Mouse (Mus musculus) forebrain, postnatal 0 days (tissue): Measurements from ENCODE around the gene Ninl. TPM values are rescaled to one million over a fixed set of nuclear protein-coding genes. Genes with fewer than 3 reads are reported as not detected.

Experiments
- ATAC-seq: fragments of 200-750 bp; cut with Nextera tagmentation; 2 replicates; pipeline ENCODE4 v1.8.0; 2017; ENCODE audit warnings: mild to moderate bottlenecking, moderate library complexity
- DNase-seq: peaks from one replicate; pipeline ENCODE4 v3.0.0-alpha.2; 2015
- H3K27ac ChIP-seq: fragments of 300-500 bp; sonication (generic); 2 replicates; pipeline ENCODE4 v1.5.1; 2014; ENCODE audit warnings: low read depth, mild to moderate bottlenecking, antibody characterized with exemption, low read length, moderate library complexity, mixed read lengths
- H3K27me3 ChIP-seq: fragments of 300-500 bp; sonication (generic); 2 replicates; pipeline ENCODE4 v1.6.1; 2014; ENCODE audit warnings: mild to moderate bottlenecking, low read length, mixed read lengths; ENCODE audit not compliant: insufficient read depth
- H3K36me3 ChIP-seq: fragments of 300-500 bp; sonication (generic); 2 replicates; pipeline ENCODE4 v1.6.1; 2014; ENCODE audit warnings: mild to moderate bottlenecking, moderate library complexity; ENCODE audit not compliant: insufficient read depth
- H3K4me1 ChIP-seq: fragments of 300-500 bp; sonication (generic); 2 replicates; pipeline ENCODE4 v1.6.1; 2014; ENCODE audit warnings: antibody characterized with exemption; ENCODE audit not compliant: insufficient read depth
- H3K4me2 ChIP-seq: fragments of 300-500 bp; sonication (generic); 2 replicates; pipeline ENCODE4 v1.6.1; 2014; ENCODE audit warnings: low read depth, mild to moderate bottlenecking, moderate library complexity
- H3K4me3 ChIP-seq: fragments of 300-500 bp; sonication (generic); 2 replicates; pipeline ENCODE4 v1.5.1; 2014; ENCODE audit warnings: low read depth, low read length, mixed read lengths
- H3K9ac ChIP-seq: fragments of 300-500 bp; sonication (generic); 2 replicates; pipeline ENCODE4 v1.6.1; 2014; ENCODE audit warnings: mild to moderate bottlenecking
- H3K9me3 ChIP-seq: fragments of 300-500 bp; sonication (generic); 2 replicates; pipeline ENCODE4 v1.6.1; 2016; ENCODE audit warnings: low read length
- CTCF ChIP-seq: sonication (generic); IDR thresholded peaks from 2 replicates; pipeline ENCODE4 v1.5.1; 2016; ENCODE audit warnings: antibody characterized with exemption, control low read depth, low read depth
- WGBS: fragments of 180-500 bp; shearing (Covaris S2); extraction: QIAGEN DNeasy Blood & Tissue Kit; methylation state at CpG from one replicate; pipeline ENCODE4 v1.1.7; 2014; 5-methylcytosine and 5-hydroxymethylcytosine counted together
- polyA plus RNA-seq: library from polyadenylated mRNA; unstranded; fragments of >200 nt; fragmentation: Nextera tagmentation; extraction: Ambion mirVana; gene quantifications from 2 replicates; pipeline ENCODE4 v1.2.1, GENCODE M21; 2015
- total RNA-seq: library from RNA; depleted of rRNA; stranded (reverse); fragments of >200 nt; gene quantifications from 2 replicates; pipeline ENCODE4 v1.2.3, GENCODE M21; 2014

The Ninl gene
- total and polyA plus RNA-seq, 2 experiments from 2014 or later: 4.7 to 14.9 TPM

DNA sequence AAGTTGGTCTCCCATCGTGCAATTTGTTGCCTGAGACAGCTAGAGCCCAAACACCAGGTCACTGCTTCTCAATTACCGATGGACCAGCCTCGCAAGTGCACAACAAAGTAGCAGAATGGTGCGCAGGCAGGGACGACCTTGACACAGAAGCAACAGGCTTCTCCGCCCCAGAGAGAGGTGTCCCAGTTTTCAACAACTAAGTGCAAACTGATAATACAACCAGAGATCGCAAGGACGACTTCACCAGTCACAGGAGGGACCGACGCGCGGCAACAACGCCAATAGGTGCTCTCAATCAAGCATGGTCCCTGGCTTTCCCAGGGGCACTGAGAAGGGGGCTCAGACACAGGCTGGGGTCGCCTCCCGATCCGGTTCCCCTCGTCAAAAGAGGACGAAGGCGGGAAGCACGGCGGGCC is 30.7 kb downstream of the Ninl start:
- H3K4me1 ChIP-seq: peaks cover 5% of the 10 kb centered on the region; the same call in 1 of the 2 replicates

DNA sequence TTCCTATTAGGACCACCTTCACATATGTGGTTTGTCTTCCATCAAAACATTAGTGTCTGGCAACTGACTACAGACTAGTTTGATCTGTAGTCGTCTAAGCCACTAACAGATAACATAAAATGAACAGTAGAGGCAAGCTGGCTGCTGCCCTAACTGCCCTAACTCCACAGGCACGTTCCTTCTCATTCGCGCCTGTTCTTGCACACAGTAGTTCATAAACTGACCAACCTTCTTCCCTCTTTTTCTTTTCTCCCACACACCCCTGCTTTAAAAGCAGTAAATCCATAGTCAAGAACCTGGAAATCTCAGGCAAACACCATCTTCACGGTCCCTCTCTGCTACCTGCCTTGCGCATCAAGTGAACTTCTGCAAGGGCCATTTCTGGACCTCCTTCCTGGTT is 31.2 kb downstream of the Ninl start:
- DNase-seq (no peak), ATAC-seq (no peak)
- no peaks in the 10 kb centered on the region for H3K36me3 ChIP-seq
- no peak overlapping the region for H3K9ac ChIP-seq
- no peak for TF ChIP-seq CTCF
- no peaks in the 10 kb centered on the region for H3K27me3 ChIP-seq
- 31% methylated on average over 6 of the region's 6 CpGs for WGBS
- peak overlapping the region; percentile 69 for H3K4me3 ChIP-seq
- H3K4me2 ChIP-seq: peak overlapping the region; percentile 96
- H3K9me3 ChIP-seq: no peaks in the 10 kb centered on the region
- H3K4me1 ChIP-seq: peaks cover 5% of the 10 kb centered on the region; the same call in 1 of the 2 replicates
- H3K27ac ChIP-seq: no peak overlapping the region

More for the DNA sequence above, 30.7 kb downstream of the Ninl start:
- peak overlapping the region; percentile 75; the same call in 1 of the 2 replicates for H3K27ac ChIP-seq
- H3K36me3 ChIP-seq: no peaks in the 10 kb centered on the region
- H3K9ac ChIP-seq: peak overlapping the region; percentile 81
- WGBS: under 1% methylated on average over 21 of the region's 21 CpGs
- TF ChIP-seq CTCF: no peak
- DNase-seq (peak; percentile 26), ATAC-seq (peak; percentile 28)
- H3K4me2 ChIP-seq: peak overlapping the region; percentile 96
- H3K27me3 ChIP-seq: no peaks in the 10 kb centered on the region
- peak overlapping the region; percentile 69 for H3K4me3 ChIP-seq
- no peaks in the 10 kb centered on the region for H3K9me3 ChIP-seq

DNA sequence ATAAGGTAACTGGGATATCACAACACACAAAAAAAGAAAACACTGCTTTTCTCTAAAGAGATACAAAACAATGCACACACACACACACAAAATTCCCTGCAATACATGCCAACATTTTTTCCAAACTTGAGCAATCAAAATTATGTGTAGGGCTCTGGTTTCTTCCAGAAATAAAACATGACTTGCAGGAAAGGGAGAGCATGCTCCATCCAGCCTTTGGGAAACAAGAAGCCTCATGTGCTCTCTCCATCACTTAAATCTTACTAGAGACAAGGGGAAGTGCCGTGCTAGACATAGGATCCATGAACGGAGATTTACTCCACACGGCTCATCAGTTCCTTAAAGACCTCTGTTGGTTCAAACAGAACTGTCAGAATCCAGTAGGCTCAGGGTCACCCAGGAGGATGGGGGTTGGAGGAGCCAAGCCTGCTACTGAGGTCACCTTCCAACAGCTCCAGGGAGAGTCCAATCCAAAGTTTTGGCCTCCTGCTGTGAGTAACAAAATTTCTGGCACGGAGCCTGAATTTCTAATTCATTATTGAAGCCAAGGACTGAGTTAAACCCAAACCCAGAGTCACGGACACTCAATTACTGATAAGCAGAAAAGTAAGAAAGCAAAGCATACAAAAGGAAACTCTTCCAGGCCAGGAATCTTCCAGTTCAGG is 32.8 kb downstream of the Ninl start:
- 49% methylated on average over 5 of the region's 5 CpGs for WGBS
- Histone ChIP-seq H3K4me3 (no peak overlapping the region), H3K9ac (no peak overlapping the region), H3K4me2 (no peak overlapping the region), H3K9me3 (no peaks in the 10 kb centered on the region), H3K27me3 (no peaks in the 10 kb centered on the region), H3K4me1 (peaks cover 5% of the 10 kb centered on the region; the same call in 1 of the 2 replicates), H3K36me3 (no peaks in the 10 kb centered on the region), H3K27ac (no peak overlapping the region)
- no peak for TF ChIP-seq CTCF
- ATAC-seq: no peak
- DNase-seq: no peak

DNA sequence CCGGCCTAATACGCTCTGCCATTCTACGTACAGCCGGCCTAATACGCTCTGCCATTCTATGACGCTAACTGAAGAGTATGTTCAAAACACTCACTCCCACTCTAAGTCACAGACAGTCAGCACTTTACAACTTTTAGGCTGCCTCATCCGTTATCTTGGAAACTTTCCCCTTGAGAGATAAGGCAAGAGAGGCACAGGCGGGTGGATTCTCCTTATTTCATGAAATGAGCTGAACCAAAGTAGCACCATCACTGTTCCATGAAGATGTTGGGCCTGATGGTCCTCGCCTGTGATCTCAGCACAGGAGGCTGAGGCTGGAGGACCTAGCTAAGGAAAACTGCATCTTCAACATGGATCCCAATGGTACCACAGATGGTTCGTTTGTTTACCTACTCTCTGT is 34.8 kb downstream of the Ninl start:
- H3K27me3 ChIP-seq: no peaks in the 10 kb centered on the region
- H3K9ac ChIP-seq: no peak overlapping the region
- H3K36me3 ChIP-seq: no peaks in the 10 kb centered on the region
- peaks cover 5% of the 10 kb centered on the region; the same call in 1 of the 2 replicates for H3K4me1 ChIP-seq
- 92% methylated on average over 10 of the region's 10 CpGs for WGBS
- no peak overlapping the region for H3K27ac ChIP-seq
- no peak for TF ChIP-seq CTCF
- H3K4me2 ChIP-seq: no peak overlapping the region
- H3K9me3 ChIP-seq: no peaks in the 10 kb centered on the region
- ATAC-seq: no peak
- H3K4me3 ChIP-seq: no peak overlapping the region
- DNase-seq: no peak

DNA sequence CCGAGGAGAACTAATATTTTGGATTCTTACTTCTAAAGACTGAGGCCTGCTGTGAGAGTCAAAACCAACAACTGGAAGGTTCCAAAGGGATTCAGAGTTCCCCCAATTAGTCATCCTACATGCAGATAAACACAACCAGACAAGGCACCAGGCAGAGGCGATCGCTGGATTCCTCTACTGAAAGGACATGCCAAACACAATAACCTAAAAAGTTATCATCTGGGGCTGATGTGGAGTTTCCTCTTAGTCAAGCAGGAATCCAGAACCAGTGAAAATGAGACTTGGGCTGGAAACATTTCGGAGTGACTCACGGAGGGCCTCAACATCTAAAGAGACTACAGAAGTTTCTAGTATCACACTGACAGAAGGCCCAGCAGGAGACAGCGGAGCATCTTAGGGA is 35.4 kb downstream of the Ninl start:
- H3K4me3 ChIP-seq: no peak overlapping the region
- ATAC-seq (no peak), DNase-seq (no peak)
- H3K9me3 ChIP-seq: no peaks in the 10 kb centered on the region
- no peak for TF ChIP-seq CTCF
- H3K36me3 ChIP-seq: no peaks in the 10 kb centered on the region
- peaks cover 5% of the 10 kb centered on the region; the same call in 1 of the 2 replicates for H3K4me1 ChIP-seq
- no peaks in the 10 kb centered on the region for H3K27me3 ChIP-seq
- H3K4me2 ChIP-seq: no peak overlapping the region
- WGBS: 87% methylated on average over 6 of the region's 6 CpGs
- no peak overlapping the region for H3K9ac ChIP-seq
- H3K27ac ChIP-seq: no peak overlapping the region

DNA sequence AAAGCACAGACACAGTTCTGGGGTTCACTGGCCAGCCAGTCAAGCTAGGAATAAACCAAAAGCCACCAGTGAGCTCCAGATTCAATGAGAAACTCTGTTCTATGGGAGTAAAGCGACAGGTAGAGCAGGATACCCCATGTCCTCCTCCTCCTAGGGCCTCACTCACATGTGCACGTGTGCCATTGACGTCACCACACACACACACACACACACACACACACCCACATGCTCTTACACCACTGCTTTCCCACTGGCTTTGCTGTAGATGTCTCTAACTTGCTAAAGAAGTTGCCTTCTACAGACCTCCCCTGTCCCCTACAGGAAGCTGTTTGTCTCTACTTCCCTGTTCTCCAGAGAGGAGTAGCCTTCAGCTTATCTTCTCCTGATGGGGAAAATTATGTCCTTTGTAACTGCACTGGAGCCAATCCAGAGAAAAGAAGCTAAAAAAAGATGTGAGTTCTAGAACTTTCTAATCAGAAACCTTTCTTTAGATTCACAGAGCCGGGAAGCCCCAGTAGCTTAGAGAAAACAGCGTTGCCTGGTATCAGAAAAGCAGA is 37.5 kb downstream of the Ninl start:
- no peak overlapping the region for H3K4me3 ChIP-seq
- H3K4me1 ChIP-seq: no peaks in the 10 kb centered on the region
- H3K9ac ChIP-seq: no peak overlapping the region
- no peak for DNase-seq
- no peak for ATAC-seq
- no peak overlapping the region for H3K27ac ChIP-seq
- H3K36me3 ChIP-seq: no peaks in the 10 kb centered on the region
- H3K27me3 ChIP-seq: no peaks in the 10 kb centered on the region
- 85% methylated on average over 5 of the region's 5 CpGs for WGBS
- H3K9me3 ChIP-seq: no peaks in the 10 kb centered on the region
- H3K4me2 ChIP-seq: no peak overlapping the region
- no peak for TF ChIP-seq CTCF

DNA sequence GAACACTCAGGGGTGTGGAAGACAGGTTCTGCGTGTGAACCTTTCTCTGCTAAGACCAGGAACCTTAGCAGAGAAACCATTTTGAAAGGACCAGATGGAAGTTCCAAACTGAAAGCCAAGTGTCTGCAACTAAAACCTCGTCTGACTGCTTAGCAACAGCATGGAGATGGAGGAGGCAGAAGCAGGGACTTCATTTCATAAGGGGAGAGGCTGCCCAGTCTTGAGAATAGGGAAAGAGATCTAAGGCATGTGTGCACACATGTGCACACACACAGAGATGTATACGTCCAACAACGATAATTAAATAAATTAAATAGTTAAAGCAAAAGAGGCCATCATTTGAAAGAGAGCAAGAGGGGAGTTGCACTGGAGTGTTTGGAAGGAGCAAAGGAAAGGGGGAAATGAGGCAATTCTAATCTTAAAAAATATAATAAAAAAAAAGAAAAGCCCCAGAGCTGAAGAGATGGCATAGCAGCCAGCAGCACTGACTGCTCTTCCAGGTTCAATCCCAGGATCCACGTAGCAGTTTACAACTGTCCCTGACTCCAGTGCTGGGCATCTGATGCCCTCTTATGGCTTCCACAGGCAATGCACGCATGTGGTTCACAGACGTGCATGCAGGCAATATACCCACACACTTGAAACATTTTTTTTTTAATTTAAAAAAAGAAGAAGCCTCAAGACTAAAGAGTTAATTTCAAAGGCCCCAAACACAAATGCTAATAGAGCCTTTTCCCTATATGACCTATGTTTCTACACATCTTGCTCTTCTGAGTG is 38.6 kb downstream of the Ninl start:
- Histone ChIP-seq H3K4me3 (no peak overlapping the region), H3K27me3 (no peaks in the 10 kb centered on the region), H3K36me3 (no peaks in the 10 kb centered on the region), H3K9me3 (no peaks in the 10 kb centered on the region), H3K4me1 (no peaks in the 10 kb centered on the region), H3K9ac (no peak overlapping the region), H3K27ac (no peak overlapping the region), H3K4me2 (no peak overlapping the region)
- ATAC-seq (peak; percentile 97), DNase-seq (peak; percentile 70)
- 39% methylated on average over 7 of the region's 7 CpGs for WGBS
- peak; percentile 81 for TF ChIP-seq CTCF
